Mouse (Mus musculus) embryonic facial prominence, embryonic 13.5 days (tissue): Measurements from ENCODE around the gene 1700074P13Rik. TPM values are rescaled to one million over a fixed set of nuclear protein-coding genes. Genes with fewer than 3 reads are reported as not detected.

Experiments
- polyA plus RNA-seq: library from polyadenylated mRNA; unstranded; fragments of >200 nt; fragmentation: Nextera tagmentation; extraction: Ambion mirVana; gene quantifications from 2 replicates; pipeline ENCODE4 v1.2.1, GENCODE M21; 2015

1700074P13Rik gene
- polyA plus RNA-seq, 1 experiment from 2014 or later, result not detected

Other genes starting within 250 kb of the 1700074P13Rik start
- not detected in 2 replicates for gene Moxd2, start 53.1 kb downstream of the 1700074P13Rik start, polyA plus RNA-seq
- not detected in 2 replicates for gene Prss58, start 40.2 kb downstream of the 1700074P13Rik start, polyA plus RNA-seq
- gene Gm4744, start 11.3 kb upstream of the 1700074P13Rik start, polyA plus RNA-seq, result not detected in 2 replicates
- gene 1810009J06Rik, start 24.2 kb upstream of the 1700074P13Rik start, polyA plus RNA-seq, result not detected in 2 replicates
- not detected in 2 replicates for gene Gm2663, start 58.9 kb upstream of the 1700074P13Rik start, polyA plus RNA-seq
- gene 2210010C04Rik, start 95.0 kb upstream of the 1700074P13Rik start, polyA plus RNA-seq, result not detected in 2 replicates